Mouse (Mus musculus): ENCODE results near the gene Tial1.

The Tial1 gene

DNA sequence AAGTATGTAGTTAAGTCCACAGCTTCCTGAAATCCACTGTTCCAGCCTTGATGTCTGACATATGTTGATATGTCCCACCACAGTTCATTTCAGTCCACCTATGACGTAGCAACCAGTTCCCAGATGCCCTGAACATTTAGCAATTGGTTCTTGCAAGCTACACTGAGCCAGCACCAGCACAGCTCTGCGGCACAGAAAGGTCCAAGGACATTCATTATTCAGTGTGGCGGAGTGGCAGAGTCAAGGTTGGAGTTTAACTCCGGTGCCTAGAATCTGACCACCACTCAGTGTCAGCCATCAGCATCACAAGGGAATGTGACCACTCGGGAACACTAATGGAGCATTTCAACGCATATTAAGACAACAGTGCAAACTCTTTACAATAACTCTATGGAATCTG lies 44.9 kb downstream of the Tial1 start:
- DNase-seq (ENCODE audit: low spot score): no peak

DNA sequence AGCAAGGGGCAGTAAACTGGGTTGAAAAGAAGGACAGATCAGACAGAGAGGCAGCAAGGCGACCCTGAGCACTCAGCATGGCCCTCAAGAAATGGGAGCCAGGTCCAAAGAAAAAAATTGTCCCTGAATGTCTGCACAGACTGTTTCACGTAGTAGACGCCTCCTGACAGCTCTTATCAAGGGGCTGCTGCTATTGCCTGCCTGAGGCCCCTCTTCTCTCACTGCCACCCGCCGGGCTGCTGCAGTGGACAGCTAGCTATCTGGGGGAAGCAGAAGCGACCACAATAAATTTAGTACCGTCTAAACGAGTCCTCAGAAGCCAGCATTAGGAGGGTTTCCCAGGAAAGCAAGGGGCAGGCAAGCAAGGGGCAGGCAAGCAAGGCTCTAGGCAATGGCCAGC lies 47.1 kb downstream of the Tial1 start:
- DNase-seq (ENCODE audit: low spot score): no peak

DNA sequence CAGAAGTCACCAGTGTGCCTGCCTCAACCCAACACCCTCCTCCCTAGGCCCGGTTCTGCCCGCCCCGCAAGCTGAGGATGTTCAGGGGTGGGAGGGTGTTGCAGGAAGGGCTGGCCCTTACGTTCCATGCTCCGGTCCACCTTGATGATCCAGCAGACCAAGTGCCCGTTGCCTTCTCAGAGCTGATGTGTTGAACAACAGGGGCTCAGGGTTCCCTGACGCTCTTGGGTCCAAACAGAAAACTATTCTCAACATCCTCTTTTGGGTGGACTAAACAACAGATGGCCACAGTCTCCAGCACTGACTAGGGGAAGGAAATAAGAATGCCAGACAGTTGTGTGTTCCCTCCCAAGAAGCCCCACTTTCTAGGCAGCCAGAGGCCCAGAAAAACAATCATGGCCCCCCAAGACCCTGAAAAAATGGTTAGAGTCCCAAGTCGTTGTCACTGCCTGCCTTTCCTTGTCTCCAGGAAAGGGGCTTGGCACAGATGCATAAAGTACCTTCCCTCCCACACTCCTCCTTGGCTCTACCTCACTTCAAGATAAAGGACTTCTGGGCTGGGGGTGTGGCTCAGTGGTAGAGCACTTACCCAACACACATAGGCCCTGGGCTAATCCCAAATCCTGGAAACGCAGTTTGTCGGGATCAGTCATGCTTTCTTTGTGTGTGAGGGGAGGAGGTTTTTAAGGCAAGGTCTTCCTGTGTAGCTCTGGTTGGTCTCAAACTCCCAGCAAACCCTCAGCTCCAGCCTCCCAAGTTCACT lies 49.3 kb downstream of the Tial1 start:
- no peak for DNase-seq (ENCODE audit: low spot score)

DNA sequence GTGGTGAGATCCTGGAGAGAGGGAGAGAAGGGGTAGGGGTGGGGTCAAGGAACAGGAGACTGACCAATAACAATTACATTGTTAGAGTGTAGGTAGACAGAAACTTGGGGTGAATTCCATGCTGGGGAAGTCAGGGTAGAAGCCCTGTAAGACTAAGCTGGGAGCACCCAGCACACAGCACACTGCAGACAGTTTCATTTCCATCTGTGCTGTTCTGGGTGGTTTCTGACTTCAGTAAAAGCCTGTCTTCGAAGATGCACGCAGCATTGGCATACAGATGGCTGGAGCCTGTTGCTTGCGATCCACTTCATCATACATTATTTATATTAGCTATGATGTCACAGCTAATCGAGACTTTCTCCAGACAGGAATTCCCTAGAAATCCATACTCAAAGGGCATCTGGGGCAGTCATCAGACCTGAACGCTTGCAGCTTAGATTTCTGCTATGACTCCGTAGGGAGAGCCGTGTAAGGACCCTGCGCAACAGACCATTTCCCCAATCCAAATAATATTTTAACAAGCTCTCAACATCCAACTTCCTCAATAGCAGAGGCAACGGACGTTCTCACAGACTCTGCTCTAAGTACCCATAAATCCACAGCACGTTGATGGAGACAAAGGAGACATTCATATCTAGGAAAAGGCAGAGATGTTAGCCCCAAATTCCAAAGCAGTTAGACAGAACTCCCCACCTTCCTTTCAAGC lies 50.7 kb downstream of the Tial1 start:
- DNase-seq (ENCODE audit: low spot score): no peak

DNA sequence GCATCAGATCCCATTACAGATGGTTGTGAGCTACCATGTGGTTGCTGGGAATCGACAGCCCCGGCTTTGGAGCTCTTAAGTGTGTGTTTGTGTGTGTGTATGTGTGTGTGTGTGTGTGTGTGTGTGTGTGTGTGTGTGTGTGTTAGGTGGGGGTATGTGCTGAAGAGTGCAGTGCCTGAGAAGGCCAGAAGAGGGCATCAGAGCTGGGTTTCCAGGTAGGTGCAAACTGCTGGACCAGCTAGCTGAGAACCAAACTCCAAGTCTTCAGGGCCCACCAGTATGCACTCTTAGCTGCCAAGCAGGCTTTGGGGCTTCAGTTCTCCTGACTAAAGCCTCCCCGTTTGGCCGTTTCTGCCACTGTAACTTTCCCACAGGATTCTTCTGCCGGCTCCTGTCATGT lies 53.3 kb downstream of the Tial1 start:
- no peak for DNase-seq (ENCODE audit: low spot score)

DNA sequence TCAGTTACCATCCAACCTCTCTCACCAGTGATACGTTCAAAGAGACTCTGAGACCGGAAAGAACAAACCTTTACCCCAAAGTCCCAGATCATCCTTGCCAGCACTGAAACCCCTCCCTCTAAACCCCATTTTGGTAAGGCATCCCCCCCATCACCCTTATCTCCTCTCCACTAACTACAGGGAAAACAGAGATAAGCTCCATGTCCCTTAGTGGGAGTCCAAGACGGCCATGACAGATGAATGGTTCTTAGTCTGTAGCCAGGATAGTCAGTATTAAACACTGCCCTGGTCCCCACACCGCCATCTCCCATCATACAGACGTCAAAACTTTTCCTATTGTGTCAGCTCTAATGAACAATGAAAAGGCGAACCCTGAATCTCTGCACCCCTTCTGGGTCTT lies 57.5 kb downstream of the Tial1 start:
- no peak for DNase-seq (ENCODE audit: low spot score)

DNA sequence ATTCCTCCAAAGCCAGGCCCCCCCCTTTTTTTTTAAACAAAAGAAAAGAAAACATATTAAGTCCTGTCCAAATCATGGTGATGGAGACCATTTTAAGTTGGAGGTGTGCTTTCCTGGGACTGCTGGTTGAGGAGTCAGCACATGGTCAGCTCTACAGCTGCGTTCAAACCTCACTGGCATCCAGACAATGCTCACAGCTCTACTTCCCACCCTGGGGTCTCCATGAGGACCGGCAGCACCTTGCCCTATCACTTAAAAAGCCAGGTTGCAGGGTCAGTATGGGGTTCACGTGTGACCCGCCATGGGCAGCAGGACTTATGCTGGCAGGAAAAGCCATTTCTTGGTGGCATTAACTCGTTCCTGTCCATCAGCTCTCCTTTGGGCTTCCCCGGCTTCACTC lies 57.9 kb downstream of the Tial1 start:
- DNase-seq (ENCODE audit: low spot score): no peak

DNA sequence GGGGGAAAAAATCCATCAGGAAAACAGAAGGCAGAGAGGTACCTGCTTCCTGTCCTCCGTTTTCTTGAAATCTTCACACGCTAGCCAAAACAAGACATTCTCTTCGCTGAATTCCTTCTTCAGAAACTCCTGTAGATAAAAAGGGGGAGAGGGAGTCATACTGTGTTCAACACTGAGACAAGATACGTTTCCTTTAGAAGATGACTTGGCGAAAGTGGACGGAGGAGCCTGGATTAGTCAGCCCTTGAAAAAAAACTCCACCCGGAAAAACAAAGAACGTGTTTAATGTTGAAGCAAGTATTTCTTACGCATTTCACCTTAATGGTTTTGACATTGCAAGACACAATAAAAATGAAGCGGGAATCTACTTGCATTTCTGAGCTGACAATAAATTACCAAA lies 58.4 kb downstream of the Tial1 start:
- DNase-seq (ENCODE audit: low spot score): no peak

DNA sequence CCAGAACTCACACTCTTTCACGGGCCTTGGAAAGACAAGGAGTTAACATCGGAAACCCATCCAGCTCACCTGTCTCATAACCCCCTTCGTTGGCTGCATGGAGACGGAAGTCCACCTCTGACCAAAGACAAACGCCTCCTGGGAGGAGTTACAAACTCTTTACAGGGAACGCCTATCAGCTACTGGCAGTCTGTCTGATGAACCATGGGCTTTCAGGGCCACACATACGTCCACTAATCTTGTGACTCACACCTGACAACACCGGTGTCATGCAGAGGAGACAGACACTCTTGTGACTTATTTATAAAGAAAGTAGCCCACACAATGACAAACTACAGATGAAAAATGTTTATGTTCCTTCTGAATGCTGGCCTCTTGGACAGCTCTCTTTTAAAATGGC lies 58.9 kb downstream of the Tial1 start:
- DNase-seq (ENCODE audit: low spot score): no peak

DNA sequence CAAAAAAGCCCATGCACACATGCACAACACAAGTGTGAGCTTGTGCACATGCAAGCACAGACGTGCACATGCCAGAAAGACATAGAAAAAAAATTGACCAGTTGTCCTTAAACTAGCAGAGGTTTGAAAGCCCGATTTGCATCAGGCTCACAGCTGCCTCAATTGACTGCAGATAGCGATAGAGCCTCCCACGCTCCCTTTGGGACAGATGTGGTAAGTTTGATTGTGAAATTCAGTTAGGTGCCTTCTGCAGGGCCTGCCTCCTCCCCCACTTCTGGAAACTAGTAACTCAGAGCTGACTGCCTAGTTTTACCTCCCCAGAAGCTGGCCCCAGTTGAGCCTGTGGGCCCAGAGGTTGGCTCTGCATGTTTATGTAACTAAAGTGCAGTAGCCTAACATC lies 62.9 kb downstream of the Tial1 start:
- DNase-seq (ENCODE audit: low spot score): no peak

DNA sequence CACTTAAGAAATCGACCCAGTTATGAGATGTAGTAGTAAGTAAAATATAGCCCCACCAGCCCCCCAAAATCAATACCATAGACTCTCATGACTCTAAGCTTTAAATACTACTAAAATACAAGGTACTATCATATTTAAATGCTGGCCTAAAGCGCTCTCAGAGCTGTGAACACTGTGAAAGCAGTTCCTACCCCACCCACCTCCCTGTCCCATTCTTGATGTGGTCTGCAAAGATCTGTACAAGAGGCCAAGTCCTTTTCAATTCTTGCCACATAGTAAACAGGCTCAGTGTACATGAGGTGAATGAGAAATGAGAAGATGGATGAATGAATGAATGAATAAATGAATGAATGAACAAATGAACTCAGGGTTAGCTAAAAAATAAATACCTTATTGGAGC lies 64.5 kb downstream of the Tial1 start:
- DNase-seq (ENCODE audit: low spot score): no peak

DNA sequence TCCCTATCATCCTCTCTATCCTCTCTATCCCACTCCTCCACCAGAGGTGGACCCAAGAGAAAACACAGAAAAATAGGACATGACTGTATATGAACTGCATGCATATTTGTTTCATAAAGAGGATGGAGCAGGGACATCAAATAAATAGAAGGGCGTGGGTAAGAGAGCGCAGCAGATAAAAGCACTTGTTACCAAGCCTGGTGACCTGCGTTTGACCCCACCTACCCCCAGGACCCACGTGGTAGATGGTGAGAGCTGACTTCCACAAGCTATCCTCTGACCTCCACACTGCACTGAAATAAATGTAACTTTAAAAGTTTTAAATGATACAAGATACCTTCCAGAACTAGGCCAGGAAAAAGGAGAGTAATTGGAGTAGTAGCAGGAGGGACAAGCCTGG lies 67.8 kb downstream of the Tial1 start:
- no peak for DNase-seq (ENCODE audit: low spot score)

DNA sequence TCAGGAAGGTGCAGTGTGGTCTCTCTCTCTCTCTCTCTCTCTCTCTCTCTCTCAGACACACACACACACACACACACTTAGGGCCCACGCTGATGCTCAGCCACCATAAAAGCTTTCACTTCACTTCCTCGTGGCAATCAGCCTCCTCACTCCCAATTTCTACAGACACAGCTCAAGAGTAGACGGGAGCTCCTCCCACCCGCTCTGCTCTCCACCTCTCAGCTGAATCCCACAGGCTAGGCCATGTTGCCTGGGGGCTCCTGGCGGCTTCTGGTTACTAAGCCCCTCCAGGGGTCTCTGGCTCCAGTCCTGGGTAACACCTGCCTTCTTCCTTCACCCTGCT lies 68.6 kb downstream of the Tial1 start:
- no peak for DNase-seq (ENCODE audit: low spot score)

DNA sequence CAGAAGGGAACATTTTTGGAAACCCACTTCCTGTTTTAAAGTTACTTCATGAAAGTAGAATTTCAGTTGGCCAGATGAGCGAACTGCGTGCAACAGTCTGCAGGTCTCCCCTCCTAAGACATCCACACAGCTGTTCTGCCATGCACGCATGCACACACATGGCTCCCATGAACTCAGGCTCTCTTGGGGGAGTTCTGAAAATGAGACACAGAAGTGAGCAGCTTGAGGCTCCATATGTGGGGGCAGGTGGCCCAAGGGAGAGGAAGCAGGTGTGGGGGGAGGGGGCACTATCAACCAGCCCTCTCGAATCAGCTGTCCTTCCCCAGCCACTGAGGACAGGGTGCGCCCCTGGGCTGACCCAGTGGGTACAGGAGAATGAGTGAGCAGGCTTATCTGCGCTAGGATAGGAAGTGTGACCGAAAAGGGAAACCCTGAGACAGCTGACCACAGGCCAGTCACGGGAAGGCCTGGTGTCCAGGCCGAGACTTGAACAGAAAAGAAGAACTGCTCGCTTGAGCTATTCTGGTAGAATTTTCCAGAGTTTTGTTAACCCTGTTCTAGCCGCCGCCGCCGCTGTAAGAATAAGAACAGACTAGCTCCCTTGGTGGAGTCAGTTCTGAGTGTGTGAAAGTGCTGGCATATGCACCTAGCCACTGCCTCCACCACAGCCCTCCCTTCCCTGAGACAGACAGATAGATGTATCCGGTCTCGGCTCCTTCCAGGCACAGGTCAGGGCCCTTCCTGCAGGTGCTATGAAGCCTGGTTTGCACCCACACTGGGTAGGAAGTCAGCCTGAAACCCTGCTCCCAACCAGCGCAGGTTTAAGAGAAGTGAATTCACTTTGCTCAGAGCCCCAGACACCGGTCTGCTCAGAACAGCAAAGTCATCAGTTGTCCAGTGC lies 69.2 kb downstream of the Tial1 start:
- DNase-seq (ENCODE audit: low spot score): no peak

DNA sequence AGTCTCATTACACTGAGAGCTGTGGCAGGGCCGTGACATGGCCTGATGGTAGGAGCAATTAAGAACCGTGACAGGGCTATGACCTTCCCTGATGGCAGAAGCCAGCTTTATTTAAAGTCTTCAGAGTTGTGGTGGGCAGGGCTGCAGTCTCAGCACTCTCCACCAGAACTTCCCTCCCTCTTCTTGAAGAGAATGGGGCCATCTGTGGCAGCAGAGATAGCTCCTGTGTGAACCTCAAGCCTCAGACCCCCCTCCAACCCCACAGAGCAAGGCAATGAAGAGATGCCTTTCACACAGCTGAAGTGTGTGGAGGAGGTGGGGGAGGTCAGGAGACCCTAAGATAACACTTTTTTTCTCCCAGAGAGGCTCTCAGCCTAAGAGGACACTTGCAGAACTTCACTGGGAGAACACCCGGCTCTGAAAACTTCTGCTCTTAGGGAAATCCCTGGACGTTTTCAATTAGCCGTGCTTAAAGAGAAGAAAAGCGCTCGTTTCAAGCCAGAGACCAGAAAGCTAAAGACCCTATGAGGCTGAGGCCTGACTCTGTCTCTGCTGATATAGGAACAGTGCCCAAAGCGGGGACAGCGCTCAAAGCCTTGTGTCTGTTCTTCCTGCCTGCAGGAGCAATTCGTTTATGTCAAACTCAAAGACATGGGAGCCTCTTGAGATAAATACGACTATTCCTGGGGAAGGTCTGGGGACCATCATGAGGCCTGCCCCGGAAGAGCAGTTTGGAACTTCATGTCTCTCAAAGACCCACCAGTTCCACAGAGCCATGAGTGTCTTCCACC lies 70.1 kb downstream of the Tial1 start:
- DNase-seq (ENCODE audit: low spot score): no peak

All from ovary, adult 18-20 months (tissue).